Mouse (Mus musculus): ENCODE data around the gene H2afj. TPM values are rescaled to one million over a fixed set of nuclear protein-coding genes. Genes with fewer than 3 reads are reported as not detected.

H2afj gene
- total and polyA plus RNA-seq, 3 experiments, result 17.4 to 479 (median 84.6) TPM

GRCm38 (mm10) chr6:136782146-136782545 lies 25.9 kb upstream of the H2afj start:
- no peaks in the 10 kb centered on the region for H3K36me3 ChIP-seq (replicated peaks)
- H3K4me1 ChIP-seq (ENCODE audit: insufficient read depth, low read depth, low read length), result no peaks in the 10 kb centered on the region
- H3K9me3 ChIP-seq (replicated peaks), result no peaks in the 10 kb centered on the region
- no peak overlapping the region for H3K4me3 ChIP-seq (ENCODE audit: low read depth, low read length)
- TF ChIP-seq TAL1 (conservative IDR thresholded peaks at IDR 0.05; ENCODE audit: low read depth, low read length) (no peak), GATA1 (IDR thresholded peaks at IDR 0.05; ENCODE audit: borderline replicate concordance, low read length) (no peak), CTCF (IDR thresholded peaks at IDR 0.05; ENCODE audit: low read depth, low read length) (no peak), POLR2AphosphoS5 (IDR thresholded peaks at IDR 0.05; ENCODE audit: insufficient replicate concordance, low read depth, low read length) (no peak), GATA2 (IDR thresholded peaks at IDR 0.05; ENCODE audit: borderline replicate concordance, low read depth, low read length) (no peak)
- DNase-seq (ENCODE audit: low spot score), result no peak
- no peak for ATAC-seq (ENCODE audit: extremely low read depth, insufficient number of reproducible peaks, low FRiP score, poor library complexity, severe bottlenecking)
- H3K27me3 ChIP-seq (ENCODE audit: insufficient read depth, low read length), result no peaks in the 10 kb centered on the region

GRCm38 (mm10) chr6:136782761-136783160 lies 25.3 kb upstream of the H2afj start:
- DNase-seq (ENCODE audit: low spot score), result no peak
- Histone ChIP-seq H3K27me3 (ENCODE audit: insufficient read depth, low read length) (no peaks in the 10 kb centered on the region), H3K4me3 (ENCODE audit: low read depth, low read length) (no peak overlapping the region), H3K9me3 (replicated peaks) (no peaks in the 10 kb centered on the region), H3K36me3 (replicated peaks) (no peaks in the 10 kb centered on the region), H3K4me1 (ENCODE audit: insufficient read depth, low read depth, low read length) (no peaks in the 10 kb centered on the region)
- ATAC-seq (ENCODE audit: extremely low read depth, insufficient number of reproducible peaks, low FRiP score, poor library complexity, severe bottlenecking), result no peak
- TF ChIP-seq POLR2AphosphoS5 (IDR thresholded peaks at IDR 0.05; ENCODE audit: insufficient replicate concordance, low read depth, low read length) (no peak), GATA1 (IDR thresholded peaks at IDR 0.05; ENCODE audit: borderline replicate concordance, low read length) (no peak), CTCF (IDR thresholded peaks at IDR 0.05; ENCODE audit: low read depth, low read length) (no peak), TAL1 (conservative IDR thresholded peaks at IDR 0.05; ENCODE audit: low read depth, low read length) (no peak), GATA2 (IDR thresholded peaks at IDR 0.05; ENCODE audit: borderline replicate concordance, low read depth, low read length) (no peak)

GRCm38 (mm10) chr6:136789391-136789971 lies 18.6 kb upstream of the H2afj start:
- Histone ChIP-seq H3K27me3 (ENCODE audit: insufficient read depth, low read length) (no peaks in the 10 kb centered on the region; the same call in 1 of the 2 replicates), H3K36me3 (replicated peaks) (no peaks in the 10 kb centered on the region), H3K4me1 (ENCODE audit: insufficient read depth, low read depth, low read length) (no peaks in the 10 kb centered on the region), H3K4me3 (ENCODE audit: low read depth, low read length) (no peak overlapping the region), H3K9me3 (replicated peaks) (no peaks in the 10 kb centered on the region)
- ATAC-seq (ENCODE audit: extremely low read depth, insufficient number of reproducible peaks, low FRiP score, poor library complexity, severe bottlenecking) (no peak), DNase-seq (ENCODE audit: low spot score) (no peak)
- TF ChIP-seq POLR2AphosphoS5 (IDR thresholded peaks at IDR 0.05; ENCODE audit: insufficient replicate concordance, low read depth, low read length) (no peak), CTCF (IDR thresholded peaks at IDR 0.05; ENCODE audit: low read depth, low read length) (no peak), GATA2 (IDR thresholded peaks at IDR 0.05; ENCODE audit: borderline replicate concordance, low read depth, low read length) (no peak), TAL1 (conservative IDR thresholded peaks at IDR 0.05; ENCODE audit: low read depth, low read length) (no peak), GATA1 (IDR thresholded peaks at IDR 0.05; ENCODE audit: borderline replicate concordance, low read length) (no peak)

- TF ChIP-seq GATA2 (IDR thresholded peaks at IDR 0.05; ENCODE audit: borderline replicate concordance, low read depth, low read length) (no peak), GATA1 (IDR thresholded peaks at IDR 0.05; ENCODE audit: borderline replicate concordance, low read length) (no peak), POLR2AphosphoS5 (IDR thresholded peaks at IDR 0.05; ENCODE audit: insufficient replicate concordance, low read depth, low read length) (no peak), TAL1 (conservative IDR thresholded peaks at IDR 0.05; ENCODE audit: low read depth, low read length) (no peak), CTCF (IDR thresholded peaks at IDR 0.05; ENCODE audit: low read depth, low read length) (no peak)
- H3K9me3 ChIP-seq (replicated peaks), result no peaks in the 10 kb centered on the region
- H3K4me1 ChIP-seq (ENCODE audit: insufficient read depth, low read depth, low read length), result 0 out of 2 replicates have a peak, but pooled peaks cover 3% of the 10 kb centered on the region
- no peak for ATAC-seq (ENCODE audit: extremely low read depth, insufficient number of reproducible peaks, low FRiP score, poor library complexity, severe bottlenecking)
- DNase-seq (ENCODE audit: low spot score), result no peak
- no peaks in the 10 kb centered on the region; the same call in 1 of the 2 replicates for H3K27me3 ChIP-seq (ENCODE audit: insufficient read depth, low read length)
- no peaks in the 10 kb centered on the region for H3K36me3 ChIP-seq (replicated peaks)
- H3K4me3 ChIP-seq (ENCODE audit: low read depth, low read length), result no peak overlapping the region
Observed at GRCm38 (mm10) chr6:136792884-136793758, 14.9 kb upstream of the H2afj start.

- no peak for ATAC-seq (ENCODE audit: extremely low read depth, insufficient number of reproducible peaks, low FRiP score, poor library complexity, severe bottlenecking)
- H3K4me3 ChIP-seq (ENCODE audit: low read depth, low read length), result no peak overlapping the region
- no peak for DNase-seq (ENCODE audit: low spot score)
- TF ChIP-seq GATA1 (IDR thresholded peaks at IDR 0.05; ENCODE audit: borderline replicate concordance, low read length) (no peak), CTCF (IDR thresholded peaks at IDR 0.05; ENCODE audit: low read depth, low read length) (no peak), GATA2 (IDR thresholded peaks at IDR 0.05; ENCODE audit: borderline replicate concordance, low read depth, low read length) (no peak), POLR2AphosphoS5 (IDR thresholded peaks at IDR 0.05; ENCODE audit: insufficient replicate concordance, low read depth, low read length) (no peak), TAL1 (conservative IDR thresholded peaks at IDR 0.05; ENCODE audit: low read depth, low read length) (no peak)
- no peaks in the 10 kb centered on the region for H3K36me3 ChIP-seq (replicated peaks)
- H3K27me3 ChIP-seq (ENCODE audit: insufficient read depth, low read length), result no peaks in the 10 kb centered on the region; the same call in 1 of the 2 replicates
- H3K4me1 ChIP-seq (ENCODE audit: insufficient read depth, low read depth, low read length), result 0 out of 2 replicates have a peak, but pooled peaks cover 3% of the 10 kb centered on the region
- H3K9me3 ChIP-seq (replicated peaks), result no peaks in the 10 kb centered on the region
Observed at GRCm38 (mm10) chr6:136793831-136794525, 14.1 kb upstream of the H2afj start.

Measured in G1E (cell line).